Mouse (Mus musculus): Measurements from ENCODE around the gene Lrrk1. TPM values are rescaled to one million over a fixed set of nuclear protein-coding genes. Genes with fewer than 3 reads are reported as not detected.

The Lrrk1 gene
- polyA plus RNA-seq, 1 experiment from 2014 or later = 6.9 TPM

DNA sequence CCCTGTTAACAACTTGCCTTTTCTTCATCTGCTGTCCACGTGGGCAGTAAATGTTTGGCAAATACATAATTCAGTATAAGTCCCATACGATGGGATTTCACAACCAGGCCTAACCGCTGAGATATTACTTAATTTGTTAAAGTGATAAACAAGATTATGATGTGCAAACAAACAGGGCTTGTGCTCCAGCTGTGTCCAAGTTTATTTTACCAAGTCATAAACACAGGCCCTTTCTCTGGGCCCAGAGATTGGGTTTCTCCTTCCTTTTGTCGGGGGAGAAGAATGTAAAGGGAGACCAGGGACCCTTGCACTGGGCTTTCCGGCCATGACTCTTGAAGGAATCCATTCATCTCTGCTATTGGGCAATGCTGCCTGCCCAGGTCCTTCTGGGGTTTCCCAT lies 129.2 kb downstream of the Lrrk1 start:
- H3K36me3 ChIP-seq = no peaks in the 10 kb centered on the region
- WGBS = 88% methylated on average over 5 of the region's 5 CpGs
- 0 out of 2 replicates have a peak, but pooled peaks cover 3% of the 10 kb centered on the region for H3K4me1 ChIP-seq
- H3K27me3 ChIP-seq = no peaks in the 10 kb centered on the region
- H3K27ac ChIP-seq (replicated peaks) = no peak overlapping the region
- H3K9me3 ChIP-seq = no peaks in the 10 kb centered on the region
- H3K4me2 ChIP-seq (replicated peaks) = no peak overlapping the region
- no peak overlapping the region for H3K4me3 ChIP-seq
- H3K9ac ChIP-seq (replicated peaks) = no peak overlapping the region
- ATAC-seq (ENCODE audit: low FRiP score, low read depth) = no peak

DNA sequence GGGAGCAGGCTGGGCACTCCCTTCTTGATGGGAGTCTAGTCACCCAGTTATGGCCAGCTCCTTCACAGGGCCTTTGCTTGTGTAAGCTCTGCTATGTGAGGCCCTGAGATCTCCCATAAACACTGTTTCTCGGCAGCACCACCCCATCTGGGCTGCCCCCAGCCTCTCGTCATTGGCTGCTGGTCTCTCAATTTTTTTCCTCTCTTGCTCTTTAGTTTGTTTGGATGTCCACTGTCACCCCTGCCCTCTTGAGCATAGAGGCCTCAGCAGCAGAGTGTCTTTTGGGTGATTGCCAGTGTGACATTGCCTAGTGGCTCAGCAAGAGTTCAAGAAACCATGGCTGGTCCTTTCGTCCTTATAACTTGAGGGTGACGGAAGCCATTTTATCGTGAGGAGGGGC lies 130.9 kb downstream of the Lrrk1 start:
- WGBS = 92% methylated on average over 5 of the region's 5 CpGs

GRCm38 (mm10) chr7:66256441-66256840 lies 131.7 kb downstream of the Lrrk1 start:
- ATAC-seq (ENCODE audit: low FRiP score, low read depth) = no peak
- no peaks in the 10 kb centered on the region for H3K27me3 ChIP-seq
- no peak overlapping the region for H3K4me3 ChIP-seq
- no peaks in the 10 kb centered on the region for H3K36me3 ChIP-seq
- 0 out of 2 replicates have a peak, but pooled peaks cover 3% of the 10 kb centered on the region for H3K4me1 ChIP-seq
- H3K4me2 ChIP-seq (replicated peaks) = no peak overlapping the region
- H3K9me3 ChIP-seq = no peaks in the 10 kb centered on the region
- 69% methylated on average over 5 of the region's 5 CpGs for WGBS
- no peak overlapping the region for H3K9ac ChIP-seq (replicated peaks)
- no peak overlapping the region for H3K27ac ChIP-seq (replicated peaks)

More for the DNA sequence above, 130.9 kb downstream of the Lrrk1 start:
- Histone ChIP-seq H3K4me1 (0 out of 2 replicates have a peak, but pooled peaks cover 3% of the 10 kb centered on the region), H3K4me3 (no peak overlapping the region), H3K36me3 (no peaks in the 10 kb centered on the region), H3K27ac (replicated peaks) (no peak overlapping the region), H3K4me2 (replicated peaks) (no peak overlapping the region), H3K27me3 (no peaks in the 10 kb centered on the region), H3K9ac (replicated peaks) (no peak overlapping the region), H3K9me3 (no peaks in the 10 kb centered on the region)
- no peak for ATAC-seq (ENCODE audit: low FRiP score, low read depth)

DNA sequence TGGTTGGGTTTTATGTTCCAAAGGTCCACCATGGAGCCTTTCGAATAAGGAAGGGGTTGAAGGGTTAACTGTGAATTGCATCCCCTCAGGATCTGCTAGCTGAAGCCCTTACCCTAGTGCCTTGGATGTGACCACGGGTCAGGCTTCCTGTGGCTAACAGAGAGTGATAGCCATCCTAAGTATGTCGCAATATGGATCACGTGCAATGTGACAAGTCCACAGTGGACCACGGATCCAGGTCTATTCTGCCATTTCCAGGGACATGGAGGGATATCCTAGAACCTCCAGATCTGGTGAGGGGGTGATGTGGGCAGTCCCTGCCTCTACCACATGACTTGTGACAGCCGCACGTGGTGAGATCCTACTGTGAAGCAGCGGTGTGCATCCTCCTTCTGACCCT lies 133.2 kb downstream of the Lrrk1 start:
- H3K36me3 ChIP-seq = no peaks in the 10 kb centered on the region
- H3K4me3 ChIP-seq = no peak overlapping the region
- no peak overlapping the region for H3K27ac ChIP-seq (replicated peaks)
- WGBS = 89% methylated on average over 8 of the region's 8 CpGs
- no peak overlapping the region for H3K9ac ChIP-seq (replicated peaks)
- no peak overlapping the region for H3K4me2 ChIP-seq (replicated peaks)
- ATAC-seq (ENCODE audit: low FRiP score, low read depth) = no peak
- H3K9me3 ChIP-seq = no peaks in the 10 kb centered on the region
- H3K27me3 ChIP-seq = no peaks in the 10 kb centered on the region
- no peaks in the 10 kb centered on the region for H3K4me1 ChIP-seq

DNA sequence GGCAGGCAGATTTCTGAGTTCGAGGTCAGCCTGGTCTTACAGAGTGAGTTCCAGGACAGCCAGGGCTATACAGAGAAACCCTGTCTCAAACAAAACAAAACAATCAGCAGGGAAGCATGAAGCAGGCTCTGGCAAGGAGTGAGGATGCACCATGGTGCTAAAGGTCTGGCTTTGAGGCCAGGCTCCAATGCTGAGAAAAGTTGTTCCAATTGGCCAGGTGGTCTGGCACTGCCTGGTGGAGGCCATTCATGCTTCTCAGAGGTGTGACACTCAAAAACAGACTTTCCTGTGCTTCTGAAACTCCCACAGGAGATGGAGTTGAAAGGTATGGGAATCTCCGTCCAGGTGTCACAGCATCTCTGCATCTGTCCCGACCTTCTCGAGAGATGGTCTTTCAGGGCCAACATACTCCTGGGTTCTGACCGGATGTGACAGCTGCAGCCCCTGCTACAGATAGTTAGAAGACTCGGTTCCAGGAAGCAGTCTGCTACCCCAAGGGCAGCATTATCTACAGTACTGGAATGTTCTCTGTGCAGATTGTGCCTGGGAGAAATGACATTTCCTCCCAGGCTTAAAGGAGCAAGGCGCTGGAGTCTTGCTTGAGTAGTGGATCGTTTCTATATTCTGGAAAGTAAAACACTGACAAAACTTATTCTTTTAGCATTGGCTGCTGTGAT lies 134.0 kb downstream of the Lrrk1 start:
- Histone ChIP-seq H3K4me2 (replicated peaks) (no peak overlapping the region), H3K27ac (replicated peaks) (no peak overlapping the region), H3K4me3 (no peak overlapping the region), H3K27me3 (no peaks in the 10 kb centered on the region), H3K4me1 (no peaks in the 10 kb centered on the region), H3K9ac (replicated peaks) (no peak overlapping the region), H3K9me3 (no peaks in the 10 kb centered on the region), H3K36me3 (no peaks in the 10 kb centered on the region)
- 90% methylated on average over 8 of the region's 8 CpGs for WGBS
- ATAC-seq (ENCODE audit: low FRiP score, low read depth) = no peak

GRCm38 (mm10) chr7:66250030-66250429 lies 138.1 kb downstream of the Lrrk1 start:
- no peak overlapping the region for H3K4me3 ChIP-seq
- H3K9ac ChIP-seq (replicated peaks) = no peak overlapping the region
- H3K27ac ChIP-seq (replicated peaks) = no peak overlapping the region
- H3K4me2 ChIP-seq (replicated peaks) = no peak overlapping the region
- 38% methylated on average over 6 of the region's 6 CpGs for whole genome bisulfite sequencing
- ATAC-seq (ENCODE audit: low FRiP score, low read depth) = peak; percentile 42; the same call in 1 of the 2 replicates
- no peaks in the 10 kb centered on the region for H3K9me3 ChIP-seq
- H3K4me1 ChIP-seq = peaks cover 24% of the 10 kb centered on the region
- no peaks in the 10 kb centered on the region for H3K27me3 ChIP-seq
- no peaks in the 10 kb centered on the region for H3K36me3 ChIP-seq

- H3K4me3 ChIP-seq = no peak overlapping the region
- no peak for ATAC-seq (ENCODE audit: low FRiP score, low read depth)
- no peaks in the 10 kb centered on the region for H3K36me3 ChIP-seq
- H3K27me3 ChIP-seq = no peaks in the 10 kb centered on the region
- H3K27ac ChIP-seq (replicated peaks) = no peak overlapping the region
- H3K4me2 ChIP-seq (replicated peaks) = no peak overlapping the region
- 90% methylated on average over 3 of the region's 3 CpGs for WGBS
- H3K9me3 ChIP-seq = no peaks in the 10 kb centered on the region
- H3K9ac ChIP-seq (replicated peaks) = no peak overlapping the region
- peaks cover 24% of the 10 kb centered on the region for H3K4me1 ChIP-seq
Measured at GRCm38 (mm10) chr7:66249426-66249825, 138.7 kb downstream of the Lrrk1 start.

DNA sequence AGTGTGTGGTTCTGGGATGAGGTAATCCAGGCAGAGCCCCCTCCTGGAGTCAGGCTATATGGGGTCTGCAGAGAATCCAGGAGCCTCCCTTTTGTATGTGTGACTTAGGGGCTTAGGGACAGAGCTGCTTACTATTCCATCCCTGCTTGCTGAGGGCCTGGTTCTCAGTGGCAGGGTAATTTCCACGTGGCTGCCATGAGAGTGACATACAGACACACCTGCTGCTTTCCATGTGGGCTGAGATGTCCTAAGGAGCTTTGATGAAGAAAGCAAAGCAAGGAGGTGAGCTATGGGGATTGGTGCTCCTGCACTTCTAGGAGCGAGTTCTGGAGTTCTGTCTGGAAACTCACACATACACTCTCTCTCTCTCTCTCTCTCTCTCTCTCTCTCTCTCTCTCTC lies 139.1 kb downstream of the Lrrk1 start:
- Histone ChIP-seq H3K4me3 (no peak overlapping the region), H3K27ac (replicated peaks) (no peak overlapping the region), H3K27me3 (no peaks in the 10 kb centered on the region), H3K4me2 (replicated peaks) (no peak overlapping the region), H3K9me3 (no peaks in the 10 kb centered on the region), H3K36me3 (no peaks in the 10 kb centered on the region), H3K9ac (replicated peaks) (no peak overlapping the region), H3K4me1 (peaks cover 24% of the 10 kb centered on the region)
- no peak for ATAC-seq (ENCODE audit: low FRiP score, low read depth)
- WGBS = 58% methylated on average over 2 of the region's 2 CpGs

DNA sequence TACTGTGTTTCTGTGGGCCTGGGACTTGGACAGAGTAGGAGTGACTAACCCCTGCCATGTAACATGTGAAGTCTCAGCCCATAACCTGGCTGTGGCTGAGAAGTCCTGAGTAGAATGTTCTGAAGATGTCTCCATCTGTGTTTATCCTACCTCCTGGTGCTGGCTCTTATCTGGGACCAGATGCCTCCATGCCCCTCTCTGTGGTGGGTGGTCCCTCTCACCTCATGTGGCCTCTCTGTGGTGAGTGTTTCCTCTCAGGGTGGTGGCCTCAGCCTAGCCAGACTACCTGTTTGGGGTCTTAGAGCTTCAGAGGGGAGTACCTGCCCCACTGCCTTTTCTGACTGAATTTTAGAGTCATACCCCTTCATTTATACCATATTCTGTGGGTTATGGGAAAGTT lies 139.9 kb downstream of the Lrrk1 start:
- peak overlapping the region; percentile 67; the same call in 1 of the 2 replicates for H3K27ac ChIP-seq (replicated peaks)

DNA sequence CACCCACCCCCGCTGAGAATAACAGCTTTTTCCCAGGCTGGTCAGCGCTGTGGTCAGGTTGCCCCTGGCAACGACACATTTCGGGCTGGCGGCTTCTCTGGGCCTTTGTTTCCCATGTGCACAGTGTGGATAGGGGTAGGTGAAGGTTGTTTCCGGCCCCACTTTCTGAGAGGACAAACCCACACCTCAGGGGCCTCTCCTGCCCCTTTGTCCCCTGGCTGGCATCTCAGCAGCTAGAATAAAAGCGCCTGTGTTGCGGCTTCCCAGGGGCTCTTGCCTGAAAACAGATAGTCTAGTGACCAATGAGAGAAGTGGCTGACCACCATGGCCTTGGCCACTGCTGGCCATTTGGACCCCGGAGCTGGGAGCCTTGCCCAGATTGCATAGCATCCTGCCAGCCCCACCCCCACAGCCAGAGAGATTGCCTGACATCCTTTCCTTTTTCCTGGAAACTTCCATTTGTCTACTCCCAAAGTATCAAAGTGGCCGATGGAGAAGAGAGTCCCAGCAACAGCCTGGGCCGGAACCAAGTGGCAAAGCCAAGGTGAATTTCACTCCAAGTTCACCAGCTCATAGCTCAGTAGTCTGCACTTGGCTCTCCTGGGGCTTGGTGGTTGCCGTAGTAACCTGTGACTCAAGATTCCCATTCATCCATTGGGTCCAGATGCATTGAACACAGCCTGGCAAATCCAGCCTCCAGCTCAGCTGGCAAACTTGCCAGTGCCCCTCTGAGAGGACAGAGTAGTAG lies 140.7 kb downstream of the Lrrk1 start:
- H3K4me3 ChIP-seq = no peak overlapping the region
- 27% methylated on average over 12 of the region's 12 CpGs for WGBS
- H3K27me3 ChIP-seq = no peaks in the 10 kb centered on the region
- H3K4me2 ChIP-seq (replicated peaks) = peak overlapping the region; percentile 28
- H3K9me3 ChIP-seq = no peaks in the 10 kb centered on the region
- peaks cover 24% of the 10 kb centered on the region for H3K4me1 ChIP-seq
- ATAC-seq (ENCODE audit: low FRiP score, low read depth) = peak; percentile 68
- peak overlapping the region; percentile 67 for H3K27ac ChIP-seq (replicated peaks)
- H3K9ac ChIP-seq (replicated peaks) = peak overlapping the region; percentile 39
- H3K36me3 ChIP-seq = no peaks in the 10 kb centered on the region

More for the DNA sequence above, 139.9 kb downstream of the Lrrk1 start:
- H3K9me3 ChIP-seq = no peaks in the 10 kb centered on the region
- H3K4me3 ChIP-seq = no peak overlapping the region
- no peaks in the 10 kb centered on the region for H3K36me3 ChIP-seq
- peaks cover 24% of the 10 kb centered on the region for H3K4me1 ChIP-seq
- no peaks in the 10 kb centered on the region for H3K27me3 ChIP-seq
- no peak overlapping the region for H3K4me2 ChIP-seq (replicated peaks)
- peak; percentile 23; the same call in 1 of the 2 replicates for ATAC-seq (ENCODE audit: low FRiP score, low read depth)
- H3K9ac ChIP-seq (replicated peaks) = no peak overlapping the region

DNA sequence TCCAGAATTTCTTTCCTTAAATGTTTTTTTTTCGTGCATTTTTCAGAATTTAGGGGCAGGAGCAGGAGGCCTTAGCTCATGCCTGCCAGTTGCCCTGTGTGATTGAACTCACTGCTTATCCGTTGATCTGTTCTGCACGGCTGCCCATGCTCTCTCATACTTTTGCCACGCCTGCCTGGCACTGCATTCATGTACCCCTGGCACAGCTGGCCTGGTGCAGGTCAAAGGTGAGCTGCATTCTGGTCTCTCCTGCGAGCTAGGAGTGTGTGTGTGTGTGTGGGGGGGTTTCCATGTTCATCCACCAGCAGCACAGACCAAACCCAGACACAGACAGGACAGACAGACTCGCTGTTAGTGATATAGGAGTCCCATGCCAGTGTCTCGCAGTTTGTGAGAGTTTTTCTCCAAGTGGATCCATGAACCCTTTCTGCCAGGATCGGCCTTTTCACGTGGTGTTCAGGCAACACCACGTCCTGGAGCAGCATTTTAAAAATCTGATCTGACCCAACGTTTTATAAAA lies 141.4 kb downstream of the Lrrk1 start:
- no peaks in the 10 kb centered on the region for H3K36me3 ChIP-seq
- H3K4me1 ChIP-seq = peaks cover 24% of the 10 kb centered on the region
- peak overlapping the region; percentile 67; the same call in 1 of the 2 replicates for H3K27ac ChIP-seq (replicated peaks)
- no peaks in the 10 kb centered on the region for H3K27me3 ChIP-seq
- no peak overlapping the region for H3K9ac ChIP-seq (replicated peaks)
- no peak overlapping the region for H3K4me2 ChIP-seq (replicated peaks)
- 31% methylated on average over 11 of the region's 11 CpGs for WGBS
- ATAC-seq (ENCODE audit: low FRiP score, low read depth) = peak; percentile 35; the same call in 1 of the 2 replicates
- no peak overlapping the region for H3K4me3 ChIP-seq
- H3K9me3 ChIP-seq = no peaks in the 10 kb centered on the region

DNA sequence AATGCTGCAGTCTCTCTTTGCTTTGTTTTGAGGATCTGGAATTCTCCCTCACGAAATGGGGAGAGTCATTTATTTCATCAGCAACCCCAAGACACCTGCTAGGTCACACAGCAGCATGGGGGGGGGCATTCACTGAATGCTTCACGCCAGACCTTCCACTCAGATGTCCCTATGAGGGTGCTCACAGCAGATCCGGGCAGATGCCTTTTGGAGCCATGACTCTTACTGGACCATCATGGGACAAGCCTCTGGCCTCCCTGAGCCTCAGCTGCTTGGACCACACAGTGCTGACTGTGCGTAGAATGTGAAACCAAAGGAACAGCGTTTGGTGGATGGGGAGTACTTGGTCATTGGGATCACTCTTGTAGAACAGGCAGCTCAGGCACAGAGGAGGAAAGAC lies 142.5 kb downstream of the Lrrk1 start:
- WGBS = 87% methylated on average over 5 of the region's 5 CpGs
- Histone ChIP-seq H3K4me2 (replicated peaks) (no peak overlapping the region), H3K9ac (replicated peaks) (no peak overlapping the region), H3K4me1 (peaks cover 24% of the 10 kb centered on the region), H3K27ac (replicated peaks) (no peak overlapping the region), H3K27me3 (no peaks in the 10 kb centered on the region), H3K36me3 (no peaks in the 10 kb centered on the region), H3K4me3 (no peak overlapping the region), H3K9me3 (no peaks in the 10 kb centered on the region)
- ATAC-seq (ENCODE audit: low FRiP score, low read depth) = no peak

All from midbrain, embryonic 12.5 days (tissue).